ENCODE assay signal across 22 mouse cellular contexts in genomic region chr7:126932652-126933051, GRCm38 (mm10). TPM values are rescaled to one million over a fixed set of nuclear protein-coding genes. Genes with fewer than 3 reads are reported as not detected.
"Had no signal": no experiment of that assay in that cellular context is flagged by ENCODE, and none has a peak within 500 bp of the region (broad histone marks: within the 10 kb centered on the region; RNA-seq: fewer than 3 reads in every experiment).

No protein-coding gene starts in this region.

- H3K4me2 ChIP-seq: liver, embryonic 15.5 days; lung, embryonic 14.5 days; midbrain, embryonic 12.5 days; neural tube, embryonic 13.5 days; neural tube, embryonic 15.5 days; stomach, embryonic 15.5 days had no signal

- ATAC-seq: midbrain, embryonic 16.5 days had no signal

- H3K27me3 ChIP-seq: liver, embryonic 15.5 days; midbrain, embryonic 12.5 days; neural tube, embryonic 13.5 days; neural tube, embryonic 15.5 days; stomach, embryonic 15.5 days had no signal

- H3K27ac ChIP-seq: liver, embryonic 15.5 days; midbrain, embryonic 10.5 days; midbrain, embryonic 12.5 days; neural tube, embryonic 13.5 days; neural tube, embryonic 15.5 days; stomach, embryonic 15.5 days; stomach, postnatal 0 days had no signal

- H3K9me3 ChIP-seq: liver, embryonic 15.5 days; midbrain, embryonic 10.5 days; midbrain, embryonic 12.5 days; neural tube, embryonic 13.5 days; neural tube, embryonic 15.5 days; stomach, embryonic 15.5 days had no signal

- H3K4me3 ChIP-seq: liver, embryonic 15.5 days; midbrain, embryonic 10.5 days; midbrain, embryonic 12.5 days; myocyte; neural tube, embryonic 13.5 days; neural tube, embryonic 15.5 days; stomach, embryonic 15.5 days had no signal

- DNase-seq: lung, adult 18-20 months; lung, embryonic 14.5 days; lung, postnatal 10 days; lung, postnatal 4 days; midbrain, embryonic 14.5 days; right cerebral cortex, postnatal 14 days; thymus, adult 2 months; thymus, postnatal 25 days; thymus, postnatal 4 days had no signal

- H3K4me1 ChIP-seq: stomach, embryonic 15.5 days had no signal

- H3K9ac ChIP-seq: liver, embryonic 15.5 days; lung, embryonic 14.5 days; midbrain, embryonic 12.5 days; neural tube, embryonic 13.5 days; neural tube, embryonic 15.5 days; stomach, embryonic 15.5 days had no signal

RNA-seq across cellular contexts. Expression of gene Asphd1, which starts 16.7 kb away (rescaled TPM):
- total RNA-seq: megakaryocyte, adult 5-6 weeks; megakaryocyte-erythroid progenitor cell, adult 5-6 weeks had no signal
- polyA plus RNA-seq: liver, embryonic 15.5 days; spleen, adult 2 months; urinary bladder, adult 2 months had no signal
